Mouse (Mus musculus) forebrain, embryonic 11.5 days (tissue): ENCODE measurements around the gene Nlrc4. TPM values are rescaled to one million over a fixed set of nuclear protein-coding genes. Genes with fewer than 3 reads are reported as not detected.

Source experiments
- ATAC-seq: fragments of 200-750 bp; cut with Nextera tagmentation; replicated peaks from 2 replicates; pipeline ENCODE4 v1.8.0; 2017; ENCODE audit warnings: moderate TSS enrichment; ENCODE audit not compliant: low FRiP score
- DNase-seq: peaks from one replicate; pipeline ENCODE4 v3.0.0-alpha.2; 2017; ENCODE audit warnings: low spot score
- H3K27ac ChIP-seq: fragments of 300-500 bp; sonication (generic); 2 replicates; pipeline ENCODE4 v1.5.1; 2014; ENCODE audit warnings: low read depth, low read length
- H3K27me3 ChIP-seq: fragments of 300-500 bp; sonication (generic); 2 replicates; pipeline ENCODE4 v1.6.1; 2014; ENCODE audit warnings: mild to moderate bottlenecking, low read length, mixed read lengths; ENCODE audit not compliant: control insufficient read depth, insufficient read depth
- H3K36me3 ChIP-seq: fragments of 300-500 bp; sonication (generic); 2 replicates; pipeline ENCODE4 v1.6.1; 2014; ENCODE audit warnings: mild to moderate bottlenecking, low read length, moderate library complexity, mixed read lengths; ENCODE audit not compliant: control insufficient read depth, insufficient read depth
- H3K4me1 ChIP-seq: fragments of 300-500 bp; sonication (generic); replicated peaks from 2 replicates; pipeline ENCODE4 v1.6.1; 2014; ENCODE audit warnings: low read length, mixed read lengths; ENCODE audit not compliant: control insufficient read depth, insufficient read depth
- H3K4me2 ChIP-seq: fragments of 300-500 bp; sonication (generic); 2 replicates; pipeline ENCODE4 v1.6.1; 2014; ENCODE audit warnings: low read depth, mild to moderate bottlenecking, low read length, moderate library complexity, mixed read lengths; ENCODE audit not compliant: severe bottlenecking
- H3K4me3 ChIP-seq: fragments of 300-500 bp; sonication (generic); 2 replicates; pipeline ENCODE4 v1.5.1; 2014; ENCODE audit warnings: low read depth, low read length
- H3K9ac ChIP-seq: fragments of 300-500 bp; sonication (generic); 2 replicates; pipeline ENCODE4 v1.6.1; 2014; ENCODE audit warnings: low read length
- H3K9me3 ChIP-seq: fragments of 300-500 bp; sonication (generic); 2 replicates; pipeline ENCODE4 v1.6.1; 2016; ENCODE audit warnings: low read length, mixed read lengths; ENCODE audit not compliant: control insufficient read depth
- WGBS: fragments of 180-500 bp; shearing (Covaris S2); extraction: QIAGEN DNeasy Blood & Tissue Kit; methylation state at CpG from one replicate; pipeline ENCODE4 v1.1.7; 2014; 5-methylcytosine and 5-hydroxymethylcytosine counted together
- polyA plus RNA-seq: library from polyadenylated mRNA; unstranded; fragments of >200 nt; fragmentation: Nextera tagmentation; extraction: Ambion mirVana; gene quantifications from 2 replicates; pipeline ENCODE4 v1.2.1, GENCODE M21; 2014

The Nlrc4 gene
- 0.19 and 0.20 TPM in 2 replicates for polyA plus RNA-seq

GRCm38 (mm10) chr17:74458711-74459408, at the start of gene Nlrc4:
TSS of gene Nlrc4 (minus strand) at chr17:74459142.
- H3K27me3 ChIP-seq = no peaks in the 10 kb centered on the region
- H3K36me3 ChIP-seq = no peaks in the 10 kb centered on the region
- no peak for ATAC-seq
- no peaks in the 10 kb centered on the region for H3K4me1 ChIP-seq
- H3K9ac ChIP-seq = no peak within 1 kb of the TSS
- no peak within 1 kb of the TSS for H3K27ac ChIP-seq
- WGBS = 56% methylated on average over 8 of the region's 8 CpGs
- no peak for DNase-seq
- no peak within 1 kb of the TSS for H3K4me2 ChIP-seq
- H3K4me3 ChIP-seq = no peak within 1 kb of the TSS
- H3K9me3 ChIP-seq = no peaks in the 10 kb centered on the region

- H3K36me3 ChIP-seq = no peaks in the 10 kb centered on the region
- DNase-seq = no peak
- H3K27ac ChIP-seq = no peak overlapping the region
- ATAC-seq = no peak
- no peaks in the 10 kb centered on the region for H3K27me3 ChIP-seq
- H3K9me3 ChIP-seq = no peaks in the 10 kb centered on the region
- no peaks in the 10 kb centered on the region for H3K4me1 ChIP-seq
- 97% methylated on average over 3 of the region's 3 CpGs for WGBS
- H3K4me3 ChIP-seq = no peak overlapping the region
- H3K9ac ChIP-seq = no peak overlapping the region
- no peak overlapping the region for H3K4me2 ChIP-seq
Measured at GRCm38 (mm10) chr17:74508600-74508999, 49.7 kb upstream of the Nlrc4 start.

GRCm38 (mm10) chr17:74507934-74508333, 49.0 kb upstream of the Nlrc4 start:
- no peaks in the 10 kb centered on the region for H3K4me1 ChIP-seq
- WGBS = 91% methylated on average over 2 of the region's 2 CpGs
- no peak for ATAC-seq

GRCm38 (mm10) chr17:74501085-74501484, 42.1 kb upstream of the Nlrc4 start:
- Histone ChIP-seq H3K27me3 (no peaks in the 10 kb centered on the region), H3K27ac (no peak overlapping the region)
- ATAC-seq = no peak

More at GRCm38 (mm10) chr17:74507934-74508333, 49.0 kb upstream of the Nlrc4 start:
- H3K27me3 ChIP-seq = no peaks in the 10 kb centered on the region
- H3K9ac ChIP-seq = no peak overlapping the region
- H3K36me3 ChIP-seq = no peaks in the 10 kb centered on the region
- no peak overlapping the region for H3K27ac ChIP-seq
- no peak overlapping the region for H3K4me2 ChIP-seq
- H3K9me3 ChIP-seq = no peaks in the 10 kb centered on the region
- H3K4me3 ChIP-seq = no peak overlapping the region
- DNase-seq = no peak

GRCm38 (mm10) chr17:74500204-74500603, 41.3 kb upstream of the Nlrc4 start:
- Histone ChIP-seq H3K9ac (no peak overlapping the region), H3K27me3 (no peaks in the 10 kb centered on the region), H3K4me3 (no peak overlapping the region), H3K4me2 (no peak overlapping the region), H3K9me3 (no peaks in the 10 kb centered on the region), H3K36me3 (no peaks in the 10 kb centered on the region), H3K27ac (no peak overlapping the region), H3K4me1 (no peaks in the 10 kb centered on the region)
- ATAC-seq (no peak), DNase-seq (no peak)
- 94% methylated on average over 4 of the region's 4 CpGs for WGBS

More at GRCm38 (mm10) chr17:74501085-74501484, 42.1 kb upstream of the Nlrc4 start:
- no peak for DNase-seq
- Histone ChIP-seq H3K4me3 (no peak overlapping the region), H3K9me3 (no peaks in the 10 kb centered on the region), H3K4me1 (no peaks in the 10 kb centered on the region), H3K36me3 (no peaks in the 10 kb centered on the region), H3K9ac (no peak overlapping the region), H3K4me2 (no peak overlapping the region)

GRCm38 (mm10) chr17:74491565-74491964, 32.6 kb upstream of the Nlrc4 start:
- WGBS = 92% methylated on average over 3 of the region's 3 CpGs

GRCm38 (mm10) chr17:74489901-74490220, 30.9 kb upstream of the Nlrc4 start:
- H3K36me3 ChIP-seq = peaks cover 4% of the 10 kb centered on the region; the same call in 1 of the 2 replicates
- H3K9ac ChIP-seq = peak overlapping the region; percentile 84
- H3K4me2 ChIP-seq = peak overlapping the region; percentile 67
- no peak for DNase-seq
- H3K4me1 ChIP-seq = no peaks in the 10 kb centered on the region
- WGBS = under 1% methylated on average over 12 of the region's 12 CpGs
- H3K27me3 ChIP-seq = no peaks in the 10 kb centered on the region
- ATAC-seq = no peak
- peak overlapping the region; percentile 25; the same call in 1 of the 2 replicates for H3K27ac ChIP-seq
- H3K4me3 ChIP-seq = peak overlapping the region; percentile 99
- H3K9me3 ChIP-seq = no peaks in the 10 kb centered on the region

More at GRCm38 (mm10) chr17:74491565-74491964, 32.6 kb upstream of the Nlrc4 start:
- H3K27me3 ChIP-seq = no peaks in the 10 kb centered on the region
- no peaks in the 10 kb centered on the region for H3K4me1 ChIP-seq
- H3K4me3 ChIP-seq = no peak overlapping the region
- H3K4me2 ChIP-seq = no peak overlapping the region
- ATAC-seq = no peak
- no peak for DNase-seq
- no peak overlapping the region for H3K9ac ChIP-seq
- peaks cover 4% of the 10 kb centered on the region; the same call in 1 of the 2 replicates for H3K36me3 ChIP-seq
- H3K9me3 ChIP-seq = no peaks in the 10 kb centered on the region
- no peak overlapping the region for H3K27ac ChIP-seq

- Histone ChIP-seq H3K27ac (peak within 1 kb of the TSS; percentile 25; the same call in 1 of the 2 replicates), H3K27me3 (no peaks in the 10 kb centered on the region), H3K36me3 (no peaks in the 10 kb centered on the region; the same call in 1 of the 2 replicates), H3K4me2 (peak within 1 kb of the TSS; percentile 67), H3K9ac (peak within 1 kb of the TSS; percentile 84), H3K9me3 (no peaks in the 10 kb centered on the region), H3K4me1 (no peaks in the 10 kb centered on the region), H3K4me3 (peak within 1 kb of the TSS; percentile 99)
- WGBS = 6% methylated on average over 49 of the region's 58 CpGs
- peak; percentile 94 for DNase-seq
- ATAC-seq = peak; percentile 100
Measured at GRCm38 (mm10) chr17:74489024-74489900, 30.3 kb upstream of the Nlrc4 start, which contains the start of gene Yipf4. TSS of gene Yipf4 (plus strand) at chr17:74489493.
